Mouse (Mus musculus) liver, embryonic 14.5 days (tissue): ENCODE measurements at regions not wholly inside any gene's neighbourhood (a gene's known extent, or its start where the extent isn't known, plus 50 kb on each side); places are given as distances from the start of the nearest gene placed in this dataset.

Experiments used
- ATAC-seq: fragments of 200-750 bp; cut with Nextera tagmentation; 2 replicates; pipeline ENCODE4 v1.8.0; 2017; ENCODE audit warnings: moderate number of reproducible peaks, mild to moderate bottlenecking, moderate library complexity; ENCODE audit not compliant: insufficient read depth
- DNase-seq, 3 experiments: peaks; one replicate each; pipeline ENCODE4 v3.0.0-alpha.2; 2012 to 2013; ENCODE audit warnings: low read depth in 3 of 3, low spot score in 3 of 3
- H3K27ac ChIP-seq: fragments of 300-500 bp; sonication (generic); 2 replicates; pipeline ENCODE4 v1.5.1; 2014; ENCODE audit warnings: moderate library complexity, mild to moderate bottlenecking, control low read depth, inconsistent platforms
- H3K27me3 ChIP-seq: fragments of 300-500 bp; sonication (generic); 2 replicates; pipeline ENCODE4 v1.6.1; 2014; ENCODE audit warnings: mild to moderate bottlenecking, low read length, moderate library complexity; ENCODE audit not compliant: control insufficient read depth, insufficient read depth
- H3K36me3 ChIP-seq: fragments of 300-500 bp; sonication (generic); replicated peaks from 2 replicates; pipeline ENCODE4 v1.6.1; 2014; ENCODE audit warnings: low read depth; ENCODE audit not compliant: control insufficient read depth, insufficient read depth
- H3K4me1 ChIP-seq, 2 experiments: fragments of 200-500 bp in 1 of 2; fragments of 300-500 bp in 1 of 2; sonication (generic) in 1 of 2; replicated peaks; 2 replicates each; pipeline ENCODE4 v1.6.1; 2012 to 2014; ENCODE audit warnings: antibody characterized with exemption in 1 of 2, inconsistent platforms in 1 of 2, low read length in 1 of 2; ENCODE audit not compliant: control insufficient read depth in 2 of 2, insufficient read depth in 2 of 2
- H3K4me2 ChIP-seq: fragments of 300-500 bp; sonication (generic); 2 replicates; pipeline ENCODE4 v1.6.1; 2014; ENCODE audit warnings: low read depth, mild to moderate bottlenecking, control low read depth, moderate library complexity
- H3K4me3 ChIP-seq, 2 experiments: fragments of 200-500 bp in 1 of 2; fragments of 300-500 bp in 1 of 2; sonication (generic) in 1 of 2; 2 replicates each; pipeline ENCODE4 v1.5.1; 2012 to 2014; ENCODE audit warnings: low read depth in 2 of 2, low read length in 2 of 2, mild to moderate bottlenecking in 2 of 2, control low read depth in 1 of 2, inconsistent platforms in 1 of 2, moderate library complexity in 1 of 2; ENCODE audit not compliant: insufficient read depth in 1 of 2
- H3K9ac ChIP-seq: fragments of 300-500 bp; sonication (generic); replicated peaks from 2 replicates; pipeline ENCODE4 v1.6.1; 2014; ENCODE audit warnings: mild to moderate bottlenecking, control low read depth, moderate library complexity
- H3K9me3 ChIP-seq: fragments of 300-500 bp; sonication (generic); 2 replicates; pipeline ENCODE4 v1.6.1; 2016; ENCODE audit warnings: low read length, mixed read lengths; ENCODE audit not compliant: control insufficient read depth
- CTCF ChIP-seq: IDR thresholded peaks from 2 replicates; pipeline ENCODE4 v1.5.1; 2016; ENCODE audit warnings: antibody characterized with exemption, low read depth, control low read depth
- EP300 ChIP-seq: IDR thresholded peaks from 2 replicates; pipeline ENCODE4 v1.6.1; 2016; ENCODE audit warnings: antibody characterized with exemption, low read depth
- WGBS: fragments of 180-500 bp; shearing (Covaris S2); extraction: QIAGEN DNeasy Blood & Tissue Kit; methylation state at CpG from one replicate; pipeline ENCODE4 v1.1.7; 2014; ENCODE audit not compliant: insufficient replicate concordance; 5-methylcytosine and 5-hydroxymethylcytosine counted together

DNA sequence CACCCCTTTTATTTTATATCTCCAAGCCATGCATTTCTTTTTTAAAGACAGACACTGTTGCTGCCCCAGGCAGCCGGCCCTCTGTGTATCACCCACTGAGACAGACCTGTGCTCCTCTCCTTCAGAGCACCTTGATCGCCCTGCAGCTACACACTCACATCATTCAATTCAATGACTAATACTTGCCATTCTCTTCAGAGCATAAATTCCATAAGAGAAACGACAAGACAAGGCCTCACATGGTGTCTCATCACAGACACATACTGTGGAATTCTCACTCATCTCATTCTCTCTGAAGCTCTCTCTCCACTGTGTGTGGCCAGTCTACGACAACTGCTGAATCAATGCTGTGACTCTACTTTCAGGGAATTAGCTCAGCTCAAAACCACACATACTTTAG is 94.6 kb upstream of the 4933412E24Rik start:
- no peak overlapping the region for H3K4me2 ChIP-seq
- WGBS, result 60% methylated on average over 4 of the region's 4 CpGs
- TF ChIP-seq EP300 (no peak), CTCF (no peak)
- H3K27me3 ChIP-seq, result no peaks in the 10 kb centered on the region
- no peak overlapping the region for H3K27ac ChIP-seq
- no peak overlapping the region for H3K4me3 ChIP-seq
- DNase-seq, result no peak
- H3K4me1 ChIP-seq, result no peaks in the 10 kb centered on the region
- no peaks in the 10 kb centered on the region for H3K36me3 ChIP-seq
- H3K9me3 ChIP-seq, result no peaks in the 10 kb centered on the region
- no peak for ATAC-seq
- H3K9ac ChIP-seq, result no peak overlapping the region

DNA sequence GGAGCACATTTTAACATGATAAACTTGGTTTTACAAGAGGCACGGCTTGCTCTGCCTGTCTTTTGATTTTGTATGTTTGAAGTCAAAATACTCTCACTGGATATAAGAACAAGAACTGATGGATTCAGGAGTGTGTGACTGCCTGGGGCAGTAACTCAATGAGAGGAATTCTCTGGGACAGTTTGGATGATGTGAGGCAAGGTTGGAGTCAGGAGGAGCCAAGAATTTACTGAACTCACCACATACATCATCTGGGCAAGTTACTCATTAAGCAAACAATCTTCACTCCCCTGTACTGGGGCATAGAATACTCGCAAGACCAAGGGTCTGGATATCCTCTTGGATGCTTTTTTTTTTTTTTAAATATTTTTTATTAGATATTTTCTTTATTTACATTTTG is 87.7 kb upstream of the 4933412E24Rik start:
- Histone ChIP-seq H3K27me3 (no peaks in the 10 kb centered on the region), H3K36me3 (no peaks in the 10 kb centered on the region), H3K9me3 (no peaks in the 10 kb centered on the region), H3K4me1 (no peaks in the 10 kb centered on the region), H3K9ac (no peak overlapping the region), H3K27ac (no peak overlapping the region), H3K4me2 (no peak overlapping the region), H3K4me3 (no peak overlapping the region)
- DNase-seq (no peak), ATAC-seq (no peak)
- TF ChIP-seq EP300 (no peak), CTCF (no peak)
- 61% methylated on average over 2 of the region's 2 CpGs for WGBS

DNA sequence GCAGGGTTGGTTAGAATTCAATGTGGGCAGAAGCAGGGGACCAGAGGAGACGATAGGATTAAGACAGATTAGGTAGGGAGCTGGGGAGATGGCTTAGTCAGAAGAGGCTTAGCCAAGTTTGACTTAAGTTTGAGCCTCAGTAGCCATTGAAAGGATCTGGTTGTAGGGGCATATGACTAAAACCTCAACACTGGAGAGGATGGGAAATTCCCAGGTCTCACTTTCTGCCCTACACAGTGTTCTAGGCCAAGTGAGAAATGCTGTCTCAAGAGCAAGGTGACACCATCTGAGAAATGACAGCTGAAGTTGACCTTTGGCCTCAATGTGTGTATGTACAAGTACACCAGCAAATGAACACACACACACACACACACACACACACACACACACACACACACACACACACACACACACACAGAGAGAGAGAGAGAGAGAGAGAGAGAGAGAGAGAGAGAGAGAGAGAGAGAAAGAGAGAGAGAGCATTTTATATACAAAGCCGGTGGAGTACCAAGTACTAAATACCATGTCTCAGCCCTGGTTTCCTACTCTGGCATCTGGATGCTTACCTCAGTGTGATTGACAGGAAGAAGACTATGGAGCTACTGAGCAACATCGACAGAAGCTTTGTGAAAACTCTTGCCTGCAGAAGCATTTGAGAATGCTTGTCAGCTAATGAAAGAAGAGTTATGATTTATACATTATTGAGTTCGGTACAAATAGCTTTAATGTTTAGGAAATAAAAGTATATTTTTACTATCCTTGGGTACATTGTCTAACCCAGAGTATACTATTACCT is 85.3 kb upstream of the 4933412E24Rik start:
- DNase-seq (no peak), ATAC-seq (no peak)
- Histone ChIP-seq H3K27ac (no peak overlapping the region), H3K9ac (no peak overlapping the region), H3K4me2 (no peak overlapping the region), H3K27me3 (no peaks in the 10 kb centered on the region), H3K4me1 (no peaks in the 10 kb centered on the region), H3K9me3 (no peaks in the 10 kb centered on the region), H3K36me3 (no peaks in the 10 kb centered on the region), H3K4me3 (no peak overlapping the region)
- TF ChIP-seq EP300 (no peak), CTCF (no peak)
- 67% methylated on average over 4 of the region's 4 CpGs for WGBS

DNA sequence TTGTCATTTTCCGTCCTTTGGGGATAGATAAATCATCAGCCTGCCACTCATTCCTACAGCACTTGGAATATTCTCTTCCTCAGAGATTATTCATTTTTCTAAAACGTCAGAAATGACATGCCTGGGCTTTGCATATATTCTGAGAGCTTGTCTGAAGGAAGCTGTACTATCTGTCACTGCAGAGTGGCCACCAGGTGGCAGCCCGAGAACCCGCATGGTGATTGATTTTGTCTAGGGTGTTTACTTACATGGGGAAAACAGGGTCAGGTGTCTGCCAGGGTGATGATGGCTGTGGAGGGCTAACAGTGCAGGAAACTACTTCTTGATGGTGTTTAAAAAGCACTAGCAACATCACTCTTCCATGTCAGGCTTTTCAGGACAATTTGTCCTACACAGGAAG is 80.7 kb upstream of the 4933412E24Rik start:
- no peak overlapping the region for H3K4me2 ChIP-seq
- WGBS, result 13% methylated on average over 4 of the region's 4 CpGs
- no peaks in the 10 kb centered on the region for H3K9me3 ChIP-seq
- no peak overlapping the region for H3K27ac ChIP-seq
- H3K27me3 ChIP-seq, result no peaks in the 10 kb centered on the region
- H3K4me3 ChIP-seq, result no peak overlapping the region
- DNase-seq, result no peak
- no peaks in the 10 kb centered on the region for H3K36me3 ChIP-seq
- no peak overlapping the region for H3K9ac ChIP-seq
- TF ChIP-seq EP300, result no peak
- peak; percentile 65 for TF ChIP-seq CTCF
- no peaks in the 10 kb centered on the region for H3K4me1 ChIP-seq
- no peak for ATAC-seq

DNA sequence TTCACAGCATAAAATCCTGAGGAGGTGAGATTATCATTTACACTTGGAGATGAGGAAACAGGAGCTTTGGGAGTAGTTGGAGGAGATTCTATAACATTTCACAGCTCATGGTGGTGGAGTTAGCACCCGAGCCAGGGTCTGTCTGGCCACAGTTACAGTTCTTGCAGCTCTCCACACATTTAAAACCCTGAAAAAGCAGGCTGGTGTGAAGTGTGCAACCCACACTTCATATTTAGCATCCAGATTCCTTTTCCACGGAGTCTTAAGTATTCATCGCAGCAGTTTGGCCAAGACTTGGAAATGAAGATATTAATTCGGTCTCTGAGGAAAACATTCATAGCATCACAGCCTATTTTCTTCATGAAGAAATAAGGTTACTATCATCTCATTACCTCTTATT is 79.7 kb upstream of the 4933412E24Rik start:
- no peaks in the 10 kb centered on the region for H3K4me1 ChIP-seq
- H3K27me3 ChIP-seq, result no peaks in the 10 kb centered on the region
- H3K9me3 ChIP-seq, result no peaks in the 10 kb centered on the region
- no peak overlapping the region for H3K27ac ChIP-seq
- no peak overlapping the region for H3K4me2 ChIP-seq
- no peak for TF ChIP-seq EP300
- TF ChIP-seq CTCF, result no peak
- ATAC-seq (no peak), DNase-seq (no peak)
- no peak overlapping the region for H3K4me3 ChIP-seq
- 65% methylated on average over 4 of the region's 4 CpGs for WGBS
- no peak overlapping the region for H3K9ac ChIP-seq
- H3K36me3 ChIP-seq, result no peaks in the 10 kb centered on the region
